Mouse (Mus musculus) intestine, postnatal 0 days (tissue): ENCODE measurements around the gene Utp3. TPM values are rescaled to one million over a fixed set of nuclear protein-coding genes. Genes with fewer than 3 reads are reported as not detected.

Experiments
- ATAC-seq: fragments of 200-750 bp; cut with Nextera tagmentation; 2 replicates; pipeline ENCODE4 v1.8.0; 2017; ENCODE audit warnings: mild to moderate bottlenecking, moderate TSS enrichment, moderate library complexity
- H3K27ac ChIP-seq: fragments of 300-500 bp; sonication (generic); 2 replicates; pipeline ENCODE4 v1.5.1; 2014; ENCODE audit warnings: mild to moderate bottlenecking, low read depth, low read length, moderate library complexity
- H3K27me3 ChIP-seq: fragments of 300-500 bp; sonication (generic); replicated peaks from 2 replicates; pipeline ENCODE4 v1.6.1; 2014; ENCODE audit warnings: low read length, mixed read lengths; ENCODE audit not compliant: control insufficient read depth, insufficient read depth
- H3K36me3 ChIP-seq: fragments of 300-500 bp; sonication (generic); 2 replicates; pipeline ENCODE4 v1.6.1; 2014; ENCODE audit warnings: mild to moderate bottlenecking, moderate library complexity; ENCODE audit not compliant: control insufficient read depth, insufficient read depth
- H3K4me1 ChIP-seq: fragments of 300-500 bp; sonication (generic); replicated peaks from 2 replicates; pipeline ENCODE4 v1.6.1; 2014; ENCODE audit warnings: antibody characterized with exemption, low read length, mixed read lengths; ENCODE audit not compliant: control insufficient read depth, insufficient read depth
- H3K4me2 ChIP-seq: fragments of 300-500 bp; sonication (generic); replicated peaks from 2 replicates; pipeline ENCODE4 v1.6.1; 2014; ENCODE audit warnings: low read depth, mild to moderate bottlenecking, moderate library complexity
- H3K4me3 ChIP-seq: fragments of 300-500 bp; sonication (generic); 2 replicates; pipeline ENCODE4 v1.5.1; 2014; ENCODE audit warnings: low read depth, low read length
- H3K9ac ChIP-seq: fragments of 300-500 bp; sonication (generic); 2 replicates; pipeline ENCODE4 v1.6.1; 2014; ENCODE audit warnings: mild to moderate bottlenecking, low read depth, low read length
- H3K9me3 ChIP-seq: fragments of 300-500 bp; sonication (generic); 2 replicates; pipeline ENCODE4 v1.6.1; 2016; ENCODE audit warnings: mixed run types; ENCODE audit not compliant: control insufficient read depth
- CTCF ChIP-seq: sonication (generic); IDR thresholded peaks from 2 replicates; pipeline ENCODE4 v1.5.1; 2016; ENCODE audit warnings: low read depth, mild to moderate bottlenecking, control low read depth, antibody characterized with exemption, moderate library complexity
- WGBS: fragments of 180-500 bp; shearing (Covaris S2); extraction: QIAGEN DNeasy Blood & Tissue Kit; methylation state at CpG from one replicate; pipeline ENCODE4 v1.1.7; 2014; 5-methylcytosine and 5-hydroxymethylcytosine counted together
- polyA plus RNA-seq: library from polyadenylated mRNA; unstranded; fragments of >200 nt; fragmentation: Nextera tagmentation; extraction: Ambion mirVana; gene quantifications from 2 replicates; pipeline ENCODE4 v1.2.1, GENCODE M21; 2015

Utp3 gene
- polyA plus RNA-seq, 1 experiment from 2014 or later = 27.8 TPM

DNA sequence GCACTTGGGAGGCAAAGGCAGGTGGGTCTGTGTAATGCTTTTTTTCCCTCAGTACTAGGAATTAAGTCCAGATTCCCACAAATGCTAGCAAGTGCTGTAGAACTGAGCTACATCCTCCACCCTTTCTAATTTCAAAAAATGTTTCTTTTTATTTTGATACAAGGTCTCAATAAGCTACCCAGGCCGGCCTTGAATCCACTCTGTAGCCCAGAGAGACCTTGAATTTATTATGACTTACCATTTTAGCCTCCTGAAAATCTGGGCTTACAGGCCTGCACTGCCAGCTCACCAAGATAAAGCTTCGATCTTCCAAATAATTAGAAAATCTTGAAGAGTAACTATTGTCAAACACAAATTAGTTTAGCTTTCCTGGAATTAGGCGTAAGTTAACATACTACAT, 49.8 kb downstream of the Utp3 start:
- Histone ChIP-seq H3K9me3 (no peaks in the 10 kb centered on the region), H3K27ac (no peak overlapping the region), H3K4me3 (no peak overlapping the region), H3K4me2 (no peak overlapping the region), H3K27me3 (no peaks in the 10 kb centered on the region), H3K4me1 (no peaks in the 10 kb centered on the region), H3K9ac (no peak overlapping the region), H3K36me3 (no peaks in the 10 kb centered on the region)
- ATAC-seq = no peak
- TF ChIP-seq CTCF = no peak
- 94% methylated on average over 3 of the region's 3 CpGs for WGBS

DNA sequence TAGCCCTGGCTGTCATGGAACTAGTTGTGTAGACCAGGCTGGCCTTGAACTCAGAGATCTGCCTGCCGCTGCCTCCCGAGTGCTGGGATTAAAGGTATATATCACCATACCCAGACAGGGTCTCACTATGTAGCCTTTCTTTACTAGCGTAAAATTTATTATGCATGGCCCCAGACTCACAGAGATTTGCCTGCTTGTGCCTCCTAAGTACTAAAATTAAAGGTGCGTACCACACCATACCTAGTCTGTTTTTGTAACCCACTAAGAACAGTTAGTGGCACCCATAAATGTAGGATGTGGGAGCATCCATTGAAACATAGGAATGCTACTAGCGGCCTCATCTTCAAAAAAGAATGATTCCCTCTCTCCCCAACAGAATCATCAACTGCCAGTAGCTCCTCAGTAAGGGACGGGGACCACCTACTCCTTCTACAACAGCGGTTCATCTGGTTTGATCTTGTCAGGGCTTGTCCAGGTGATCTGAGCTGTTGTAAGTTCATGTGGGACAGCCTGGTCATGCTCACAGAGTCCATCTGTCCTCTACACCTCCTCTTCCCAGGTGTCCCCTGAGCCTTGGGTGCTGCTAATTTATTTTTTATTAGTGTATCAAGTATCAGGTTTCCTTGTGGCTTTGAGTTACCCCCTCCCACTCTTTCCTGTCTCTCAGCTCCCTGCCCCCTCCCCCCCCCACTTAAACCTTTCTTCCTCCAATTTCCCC, 50.5 kb downstream of the Utp3 start:
- Histone ChIP-seq H3K4me3 (no peak overlapping the region), H3K27me3 (no peaks in the 10 kb centered on the region), H3K9me3 (no peaks in the 10 kb centered on the region), H3K27ac (no peak overlapping the region), H3K9ac (no peak overlapping the region), H3K4me1 (no peaks in the 10 kb centered on the region), H3K4me2 (no peak overlapping the region), H3K36me3 (no peaks in the 10 kb centered on the region)
- no peak for ATAC-seq
- 93% methylated on average over 7 of the region's 7 CpGs for WGBS
- TF ChIP-seq CTCF = no peak

Other genes starting within 250 kb of the Utp3 start
- not detected in 2 replicates for gene Prol1, start 237.2 kb upstream of the Utp3 start, polyA plus RNA-seq
- gene Amtn, start 178.4 kb upstream of the Utp3 start, polyA plus RNA-seq = 0.16 TPM in 1 of 2 replicates, not detected in the other
- not detected in 2 replicates for gene Ambn, start 98.5 kb upstream of the Utp3 start, polyA plus RNA-seq
- not detected in 2 replicates for gene Enam, start 66.5 kb upstream of the Utp3 start, polyA plus RNA-seq
- gene Jchain, start 26.6 kb upstream of the Utp3 start, polyA plus RNA-seq = 0.10 TPM in 1 of 2 replicates, not detected in the other
- 10.8 and 12.4 TPM in 2 replicates for gene Rufy3, start 10.6 kb downstream of the Utp3 start, polyA plus RNA-seq
- 31.2 and 33.1 TPM in 2 replicates for gene Grsf1, start 121.7 kb downstream of the Utp3 start, polyA plus RNA-seq
- gene Mob1b, start 166.4 kb downstream of the Utp3 start, polyA plus RNA-seq = 8.0 and 9.6 TPM in 2 replicates
- gene Dck, start 210.5 kb downstream of the Utp3 start, polyA plus RNA-seq = 10.7 and 11.1 TPM in 2 replicates